Mouse (Mus musculus) MEL (cell line): ENCODE measurements around the gene Tmem121. TPM values are rescaled to one million over a fixed set of nuclear protein-coding genes. Genes with fewer than 3 reads are reported as not detected.

Experiments
- DNase-seq: peaks from one replicate; pipeline ENCODE4 v3.0.0; 2011; ENCODE audit warnings: low read depth, low spot score
- H3K27ac ChIP-seq: 2 replicates; pipeline ENCODE4 v1.5.1; 2012; ENCODE audit warnings: low read depth, mild to moderate bottlenecking, control low read depth, low read length, moderate library complexity; ENCODE audit not compliant: control insufficient read depth
- H3K27me3 ChIP-seq, 2 experiments: fragments of 150-350 bp in 1 of 2; sonication (generic) in 1 of 2; 2 replicates each; pipeline ENCODE4 v1.6.1; 2012; ENCODE audit warnings: low read length in 2 of 2, mild to moderate bottlenecking in 2 of 2, improper control_type of control experiment in 1 of 2, moderate library complexity in 1 of 2; ENCODE audit not compliant: insufficient read depth in 2 of 2, control insufficient read depth in 1 of 2
- H3K36me3 ChIP-seq, 2 experiments: 2 replicates each; pipeline ENCODE4 v1.6.1; 2012 to 2014; ENCODE audit warnings: low read length in 2 of 2, improper control_type of control experiment in 1 of 2, inconsistent platforms in 1 of 2, mild to moderate bottlenecking in 1 of 2; ENCODE audit not compliant: insufficient read depth in 2 of 2, control insufficient read depth in 1 of 2
- H3K4me1 ChIP-seq, 2 experiments: fragments of 150-350 bp in 1 of 2; sonication (generic) in 1 of 2; 2 replicates each; pipeline ENCODE4 v1.6.1; 2012; ENCODE audit warnings: low read length in 2 of 2, improper control_type of control experiment in 1 of 2, mild to moderate bottlenecking in 1 of 2; ENCODE audit not compliant: insufficient read depth in 2 of 2, control insufficient read depth in 1 of 2
- H3K4me3 ChIP-seq, 2 experiments: fragments of 150-350 bp in 1 of 2; sonication (generic) in 1 of 2; 2 replicates each; pipeline ENCODE4 v1.5.1; 2012; ENCODE audit warnings: low read depth in 2 of 2, low read length in 2 of 2, mild to moderate bottlenecking in 2 of 2, moderate library complexity in 2 of 2, control low read depth in 1 of 2, improper control_type of control experiment in 1 of 2; ENCODE audit not compliant: control insufficient read depth in 1 of 2, insufficient read depth in 1 of 2
- H3K79me2 ChIP-seq: 2 replicates; pipeline ENCODE4 v1.6.1; 2012; ENCODE audit warnings: mild to moderate bottlenecking, low read length, moderate library complexity; ENCODE audit not compliant: control insufficient read depth, poor library complexity, insufficient read depth
- H3K9ac ChIP-seq: 2 replicates; pipeline ENCODE4 v1.6.1; 2012; ENCODE audit warnings: low read depth, mild to moderate bottlenecking, control low read depth, low read length, moderate library complexity; ENCODE audit not compliant: control insufficient read depth, poor library complexity, severe bottlenecking
- H3K9me3 ChIP-seq: fragments of 150-350 bp; sonication (generic); replicated peaks from 2 replicates; pipeline ENCODE4 v1.6.1; 2012; ENCODE audit warnings: mild to moderate bottlenecking, low read length, improper control_type of control experiment, moderate library complexity; ENCODE audit not compliant: insufficient read depth
- CTCF ChIP-seq, 3 experiments: IDR thresholded peaks in 2 of 3; conservative IDR thresholded peaks in 1 of 3; 2 replicates each; pipeline ENCODE4 v1.5.1; 2011 to 2012; ENCODE audit warnings: low read length in 3 of 3, low read depth in 2 of 3, mild to moderate bottlenecking in 2 of 3, improper control_type of control experiment in 1 of 3, inconsistent platforms in 1 of 3, mixed read lengths in 1 of 3, moderate library complexity in 1 of 3; ENCODE audit not compliant: control insufficient read depth in 1 of 3, insufficient read depth in 1 of 3, poor library complexity in 1 of 3, severe bottlenecking in 1 of 3
- E2F4 ChIP-seq: IDR thresholded peaks from 2 replicates; pipeline ENCODE4 v1.6.1; 2011; ENCODE audit warnings: low read depth, low read length, improper control_type of control experiment, borderline replicate concordance
- GATA1 ChIP-seq: IDR thresholded peaks from 2 replicates; pipeline ENCODE4 v1.6.1; 2011; ENCODE audit warnings: low read depth, low read length, improper control_type of control experiment
- KAT2A ChIP-seq: conservative IDR thresholded peaks from 2 replicates; pipeline ENCODE4 v1.6.1; 2012; ENCODE audit warnings: low read depth, low read length, improper control_type of control experiment, inconsistent platforms
- MEF2A ChIP-seq: IDR thresholded peaks from 2 replicates; pipeline ENCODE4 v1.6.1; 2014; ENCODE audit warnings: low read depth, mild to moderate bottlenecking, inconsistent platforms, low read length, improper control_type of control experiment; ENCODE audit not compliant: poor library complexity, insufficient replicate concordance, severe bottlenecking; ENCODE audit errors: extremely low read depth
- MYC ChIP-seq: IDR thresholded peaks from 2 replicates; pipeline ENCODE4 v1.6.1; 2011; ENCODE audit warnings: low read depth, mild to moderate bottlenecking, low read length, improper control_type of control experiment, moderate library complexity
- NELFE ChIP-seq: IDR thresholded peaks from 2 replicates; pipeline ENCODE4 v1.6.1; 2011; ENCODE audit warnings: low read depth, low read length, improper control_type of control experiment
- POLR2A ChIP-seq, 2 experiments: IDR thresholded peaks; 2 replicates each; pipeline ENCODE4 v1.6.1; 2011 to 2012; ENCODE audit warnings: low read length in 2 of 2, mild to moderate bottlenecking in 2 of 2, control low read depth in 1 of 2, improper control_type of control experiment in 1 of 2, low read depth in 1 of 2, moderate library complexity in 1 of 2; ENCODE audit not compliant: control insufficient read depth in 1 of 2, insufficient read depth in 1 of 2, poor library complexity in 1 of 2
- RAD21 ChIP-seq: IDR thresholded peaks from 2 replicates; pipeline ENCODE4 v1.6.1; 2011; ENCODE audit warnings: mild to moderate bottlenecking, low read depth, low read length, improper control_type of control experiment
- SMC3 ChIP-seq: IDR thresholded peaks from 2 replicates; pipeline ENCODE4 v1.6.1; 2011; ENCODE audit warnings: low read depth, low read length, improper control_type of control experiment
- TAL1 ChIP-seq: IDR thresholded peaks from 2 replicates; pipeline ENCODE4 v1.6.1; 2012; ENCODE audit warnings: mild to moderate bottlenecking, inconsistent platforms, low read length, moderate library complexity, mixed read lengths
- TCF12 ChIP-seq: IDR thresholded peaks from 2 replicates; pipeline ENCODE4 v1.6.1; 2014; ENCODE audit warnings: low read depth, mild to moderate bottlenecking, inconsistent platforms, low read length, improper control_type of control experiment, moderate library complexity
- USF2 ChIP-seq, 2 experiments: IDR thresholded peaks; 2 replicates each; pipeline ENCODE4 v1.6.1; 2011 to 2012; ENCODE audit warnings: improper control_type of control experiment in 2 of 2, low read length in 2 of 2, borderline replicate concordance in 1 of 2, inconsistent platforms in 1 of 2, low read depth in 1 of 2, mild to moderate bottlenecking in 1 of 2; ENCODE audit not compliant: insufficient read depth in 1 of 2
- ZC3H11A ChIP-seq: IDR thresholded peaks from 2 replicates; pipeline ENCODE4 v1.6.1; 2012; ENCODE audit warnings: low read depth, mild to moderate bottlenecking, inconsistent platforms, low read length, improper control_type of control experiment
- ZKSCAN1 ChIP-seq: IDR thresholded peaks from 2 replicates; pipeline ENCODE4 v1.6.1; 2012; ENCODE audit warnings: low read depth, mild to moderate bottlenecking, inconsistent platforms, low read length, improper control_type of control experiment, moderate library complexity
- polyA plus RNA-seq, 2 experiments: library from polyadenylated mRNA; stranded (reverse) in 1 of 2; unstranded in 1 of 2; fragments of >175 nt in 1 of 2; fragments of >200 nt in 1 of 2; gene quantifications; 2 replicates each; pipeline versions ENCODE4 v1.2.1 to v1.2.4; 2012; ENCODE audit warnings: low replicate concordance in 2 of 2, low read depth in 1 of 2; ENCODE audit not compliant: insufficient read length in 2 of 2, insufficient read depth in 1 of 2, missing spikeins in 1 of 2
- total RNA-seq: library from RNA; depleted of rRNA; stranded (reverse); fragments of 300-350 nt; gene quantifications from 2 replicates; pipeline ENCODE4 v1.2.3, GENCODE M21; 2012

Gene Tmem121
- total and polyA plus RNA-seq, 3 experiments, result 17.0 to 35.2 TPM; not detected in 1

- TF ChIP-seq TCF12 (no peak), USF2 (IDR thresholded peaks at IDR 0.05; ENCODE audit: borderline replicate concordance in 1 of 2, insufficient read depth in 1 of 2, low read depth in 1 of 2, low read length in 2 of 2) (no peak), POLR2A (IDR thresholded peaks at IDR 0.05; ENCODE audit: control insufficient read depth in 1 of 2, insufficient read depth in 1 of 2, low read depth in 1 of 2, low read length in 2 of 2, poor library complexity in 1 of 2) (no peak), SMC3 (peak; percentile 58), TAL1 (no peak), CTCF (IDR thresholded peaks at IDR 0.05 in 2 of 3, conservative IDR thresholded peaks at IDR 0.05 in 1 of 3; ENCODE audit: control insufficient read depth in 1 of 3, insufficient read depth in 1 of 3, low read depth in 2 of 3, low read length in 3 of 3, poor library complexity in 1 of 3, severe bottlenecking in 1 of 3) (peak in 2 of 3 experiments; percentile 56 to 90; a peak in 4 of 6 replicates), NELFE (peak; percentile 33; the same call in 1 of the 2 replicates)
These were observed 36.4 kb downstream of the Tmem121 start (continued) for GRCm38 (mm10) chr12:113222121-113222636.

- H3K4me1 ChIP-seq, result peaks cover 3 to 6% of the 10 kb centered on the region in 2 experiments; a peak in 3 of 4 replicates
- H3K9ac ChIP-seq, result no peak overlapping the region
- no peak overlapping the region for H3K4me3 ChIP-seq
- peak; percentile 53 for TF ChIP-seq SMC3
- TF ChIP-seq CTCF (IDR thresholded peaks at IDR 0.05 in 2 of 3, conservative IDR thresholded peaks at IDR 0.05 in 1 of 3; ENCODE audit: control insufficient read depth in 1 of 3, insufficient read depth in 1 of 3, low read depth in 2 of 3, low read length in 3 of 3, poor library complexity in 1 of 3, severe bottlenecking in 1 of 3), result peak in 2 of 3 experiments; percentile 65 to 79; a peak in 4 of 6 replicates
- TF ChIP-seq RAD21, result peak; percentile 61
- peak; percentile 44; the same call in 1 of the 2 replicates for TF ChIP-seq ZC3H11A
- TF ChIP-seq KAT2A, result no peak
- H3K79me2 ChIP-seq, result no peaks in the 10 kb centered on the region
- DNase-seq, result peak; percentile 87
- no peak overlapping the region for H3K27ac ChIP-seq
- no peaks in the 10 kb centered on the region for H3K27me3 ChIP-seq
- no peaks in the 10 kb centered on the region for H3K9me3 ChIP-seq
- no peaks in the 10 kb centered on the region for H3K36me3 ChIP-seq
These were observed 37.0 kb downstream of the Tmem121 start for GRCm38 (mm10) chr12:113222748-113223147.

- peaks cover 3 to 5% of the 10 kb centered on the region in 2 experiments; a peak in 2 of 4 replicates for H3K4me1 ChIP-seq
- peak; percentile 50 for DNase-seq
- H3K79me2 ChIP-seq, result no peaks in the 10 kb centered on the region
- no peak overlapping the region for H3K4me3 ChIP-seq
- H3K27ac ChIP-seq, result no peak overlapping the region
- no peaks in the 10 kb centered on the region for H3K27me3 ChIP-seq
- H3K9me3 ChIP-seq, result no peaks in the 10 kb centered on the region
- H3K36me3 ChIP-seq, result no peaks in the 10 kb centered on the region
- TF ChIP-seq GATA1, result no peak
- no peak for TF ChIP-seq E2F4
- TF ChIP-seq ZKSCAN1, result no peak
- peak in 2 of 3 experiments; percentile 60 to 61; a peak in 4 of 6 replicates for TF ChIP-seq CTCF (IDR thresholded peaks at IDR 0.05 in 2 of 3, conservative IDR thresholded peaks at IDR 0.05 in 1 of 3; ENCODE audit: control insufficient read depth in 1 of 3, insufficient read depth in 1 of 3, low read depth in 2 of 3, low read length in 3 of 3, poor library complexity in 1 of 3, severe bottlenecking in 1 of 3)
- no peak for TF ChIP-seq MYC
- TF ChIP-seq SMC3, result peak; percentile 5; the same call in 1 of the 2 replicates
- no peak for TF ChIP-seq MEF2A
- H3K9ac ChIP-seq, result no peak overlapping the region
These were observed 38.5 kb downstream of the Tmem121 start for GRCm38 (mm10) chr12:113224206-113224605.
